ENCODE assay signal across 26 mouse cellular contexts in the genomic region with DNA sequence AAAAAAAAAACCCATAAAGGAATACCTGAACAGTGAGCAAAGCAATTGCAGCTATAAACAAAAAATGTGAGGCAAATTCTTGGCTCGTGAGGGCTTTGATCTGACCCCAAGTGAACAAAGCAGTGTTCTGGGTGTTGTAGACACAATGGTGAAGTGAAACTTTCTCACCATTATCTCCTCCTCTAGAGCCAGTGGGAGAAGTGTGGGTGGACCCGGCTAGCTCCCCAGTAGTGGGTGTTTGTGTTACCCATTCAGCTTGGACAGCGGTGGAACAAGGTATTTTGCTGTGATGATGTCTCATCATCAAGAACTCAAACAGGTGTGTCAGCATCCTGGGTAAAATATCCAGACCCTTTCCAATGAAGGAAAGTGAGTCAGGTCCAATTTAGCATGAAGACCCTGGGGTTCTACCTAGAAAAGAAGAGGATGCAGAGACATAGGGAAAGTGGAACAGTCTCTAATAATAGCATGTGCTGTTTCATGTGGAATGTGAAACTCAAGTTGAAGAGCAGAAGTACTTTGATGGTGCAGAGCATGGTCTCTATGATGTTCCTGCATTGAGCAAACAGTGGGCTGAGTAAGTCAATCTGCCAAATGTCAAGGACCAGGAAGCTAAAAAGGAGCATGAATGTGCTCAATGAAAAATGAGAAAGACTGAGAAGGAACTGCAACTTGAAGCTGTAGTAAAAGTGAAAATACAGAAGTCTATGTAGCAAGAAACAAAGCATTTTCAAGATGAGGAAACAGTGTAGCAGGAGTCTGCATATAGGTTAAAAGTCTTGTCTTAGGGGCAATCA. TPM values are rescaled to one million over a fixed set of nuclear protein-coding genes. Genes with fewer than 3 reads are reported as not detected.
DNase-seq lines count a peak whose midpoint lies in the region; ATAC-seq and TF ChIP-seq lines count a peak whose summit lies in the region.
"Had no signal": no experiment of that assay in that cellular context is flagged by ENCODE, and none has a peak within 500 bp of the region (broad histone marks: within the 10 kb centered on the region; RNA-seq: fewer than 3 reads in every experiment).

No protein-coding gene starts in this region.

- H3K4me1 ChIP-seq in heart, postnatal 0 days (ENCODE audit: control insufficient read depth, insufficient read depth): peaks cover 3% of the 10 kb centered on the region; the same call in 1 of the 2 replicates
- H3K4me1 ChIP-seq: hindbrain, embryonic 15.5 days; limb, embryonic 15.5 days; neural tube, embryonic 13.5 days had no signal

- no peak for DNase-seq in heart, postnatal 0 days (ENCODE audit: low spot score)
- no peak for DNase-seq in heart, adult 9 months (ENCODE audit: low spot score in 2 of 2)
- peak; percentile 55 for DNase-seq in A20 (ENCODE audit: low read depth, low spot score)
- no peak for DNase-seq in left cerebral cortex, adult 18-20 months (ENCODE audit: low spot score in 2 of 2)
- DNase-seq in layer of hippocampus, adult 18-20 months (ENCODE audit: low spot score in 2 of 2): no peak
- DNase-seq: cerebellum, adult 8-10 months; cerebellum, postnatal 36 days; gastrocnemius, postnatal 14 days; heart, adult 2 months; heart, postnatal 4 days; kidney, adult 2 months; left cerebral cortex, postnatal 4 days; lung, adult 18-20 months; midbrain, embryonic 14.5 days had no signal

- no peaks in the 10 kb centered on the region for H3K9me3 ChIP-seq in heart, postnatal 0 days (replicated peaks; ENCODE audit: control insufficient read depth, low read length)
- H3K9me3 ChIP-seq: G1E; hindbrain, embryonic 15.5 days; limb, embryonic 15.5 days; megakaryocyte, embryonic 14.5 days; neural tube, embryonic 13.5 days had no signal

- no peaks in the 10 kb centered on the region for H3K36me3 ChIP-seq in heart, postnatal 0 days (replicated peaks; ENCODE audit: control insufficient read depth, insufficient read depth, low read length)
- H3K36me3 ChIP-seq: G1E; hindbrain, embryonic 15.5 days; limb, embryonic 15.5 days; neural tube, embryonic 13.5 days had no signal

- 81% methylated on average over 3 of the region's 3 CpGs for WGBS in heart, postnatal 0 days

- no peak for ATAC-seq in heart, postnatal 0 days (ENCODE audit: insufficient read depth, low read depth)
- peak; percentile 70 for ATAC-seq in common myeloid progenitor, adult 5-6 weeks (replicated peaks; ENCODE audit: low read depth, poor library complexity, severe bottlenecking)
- ATAC-seq in monocyte, adult 5-6 weeks (replicated peaks; ENCODE audit: insufficient number of reproducible peaks, low FRiP score, low TSS enrichment, poor library complexity, severe bottlenecking): peak; percentile 83
- ATAC-seq: forebrain, embryonic 14.5 days; Patski had no signal

- H3K4me2 ChIP-seq in heart, postnatal 0 days (ENCODE audit: low read depth, low read length): no peak overlapping the region
- H3K4me2 ChIP-seq: hindbrain, embryonic 15.5 days; limb, embryonic 15.5 days; neural tube, embryonic 13.5 days had no signal

- 0 out of 2 replicates have a peak overlapping the region, but pooled peaks have one; percentile 11 for H3K27ac ChIP-seq in heart, postnatal 0 days (ENCODE audit: low read depth)
- H3K27ac ChIP-seq: hindbrain, embryonic 15.5 days; kidney, postnatal 0 days; limb, embryonic 15.5 days; neural tube, embryonic 13.5 days; stomach, postnatal 0 days had no signal

- no peak for TF ChIP-seq EP300 in heart, postnatal 0 days (IDR thresholded peaks at IDR 0.05; ENCODE audit: low read depth)

- H3K4me3 ChIP-seq in heart, postnatal 0 days (ENCODE audit: low read depth, low read length): no peak overlapping the region
- H3K4me3 ChIP-seq: heart, adult 2 months; hindbrain, embryonic 15.5 days; limb, embryonic 15.5 days; megakaryocyte, embryonic 14.5 days; myocyte; neural tube, embryonic 13.5 days had no signal

- H3K27me3 ChIP-seq in heart, postnatal 0 days (ENCODE audit: control insufficient read depth, insufficient read depth, low read length): no peaks in the 10 kb centered on the region
- H3K27me3 ChIP-seq: hindbrain, embryonic 15.5 days; limb, embryonic 15.5 days; megakaryocyte, embryonic 14.5 days; neural tube, embryonic 13.5 days; Patski had no signal

- no peak overlapping the region for H3K9ac ChIP-seq in heart, postnatal 0 days (replicated peaks; ENCODE audit: low read depth, low read length)
- H3K9ac ChIP-seq: hindbrain, embryonic 15.5 days; limb, embryonic 15.5 days; neural tube, embryonic 13.5 days had no signal

- no peak for TF ChIP-seq CTCF in heart, postnatal 0 days (IDR thresholded peaks at IDR 0.05; ENCODE audit: low read depth)

RNA-seq across cellular contexts. Expression of a gene that starts 34.3 kb away (rescaled TPM):
- 373 and 526 TPM in 2 replicates for total RNA-seq in heart, postnatal 0 days (2014; rRNA removed; ENCODE audit: low replicate concordance)
- polyA plus RNA-seq in heart, postnatal 0 days (2015; fragmentation: Nextera tagmentation; extraction: Ambion mirVana): 601 and 603 TPM in 2 replicates
- total RNA-seq in common myeloid progenitor, adult 5-6 weeks (2017): 0.44 and 2.6 TPM in 2 replicates
- 403 to 955 TPM (median 931 TPM) in 3 replicates for total RNA-seq in monocyte, adult 5-6 weeks (2017)
- total RNA-seq in left cerebral cortex, adult 18-20 months (2021): 1 to 10 TPM; 1.9 to 2.2 TPM
- total RNA-seq in layer of hippocampus, adult 18-20 months (2021): 1 to 10 TPM; 2.5 to 3.8 TPM
- polyA plus RNA-seq: G1E had no signal

Comparison
In these comparisons a context has a peak if more than half of its experiments do, and no peak if none do; other contexts are left out.
1. RNA of a gene that starts 34.3 kb away (total RNA-seq): 403 to 955 TPM in monocyte, adult 5-6 weeks and 373 to 526 TPM in heart, postnatal 0 days; 2.5 to 3.8 TPM in layer of hippocampus, adult 18-20 months, 0.44 to 2.6 TPM in common myeloid progenitor, adult 5-6 weeks and 1.9 to 2.2 TPM in left cerebral cortex, adult 18-20 months; every median in the first group is over 10 times any median in the second.